In the genomic region with DNA sequence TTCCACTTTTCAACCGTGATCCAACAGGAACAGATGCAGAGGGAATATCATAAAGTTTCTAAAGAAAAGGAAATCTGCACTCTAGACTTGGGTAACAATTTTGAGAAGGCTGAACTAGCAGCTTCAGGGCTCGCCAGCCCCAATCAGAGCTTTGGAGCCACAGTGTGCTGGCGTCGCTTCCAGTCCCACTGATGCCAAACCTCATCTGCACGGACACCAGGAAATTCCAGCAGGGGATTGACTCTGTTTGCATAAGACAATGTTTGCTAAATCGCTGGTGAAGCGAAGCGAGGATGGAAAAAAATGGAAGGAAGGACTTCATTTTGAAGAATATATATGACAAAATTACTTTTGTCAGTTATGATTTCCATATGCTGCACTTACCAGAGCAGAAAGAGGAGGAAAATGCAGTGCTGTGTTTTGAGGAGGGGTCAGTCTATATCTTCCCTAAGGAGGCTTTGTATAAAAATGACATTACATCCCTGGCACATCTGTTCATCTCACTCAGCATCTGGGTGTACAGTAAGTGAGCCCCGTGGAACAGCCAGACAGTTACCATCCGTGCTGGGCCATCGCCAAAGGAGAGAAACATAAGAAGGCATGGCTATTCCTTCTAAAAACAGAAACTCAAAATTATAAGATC, we compare ENCODE assay signal across 11 mouse cellular contexts.
"Had no signal": no experiment of that assay in that cellular context is flagged by ENCODE, and none has a peak within 500 bp of the region (broad histone marks: within the 10 kb centered on the region; RNA-seq: fewer than 3 reads in every experiment).

No protein-coding gene starts in this region.

- H3K4me3 ChIP-seq: left cerebral cortex, adult 2 months; limb, embryonic 10.5 days; liver, embryonic 15.5 days; midbrain, embryonic 13.5 days; neural tube, embryonic 15.5 days had no signal

- H3K9ac ChIP-seq: liver, embryonic 15.5 days; midbrain, embryonic 13.5 days; neural tube, embryonic 15.5 days had no signal

- DNase-seq: kidney, adult 2 months; kidney, postnatal 25 days; right cerebral cortex, adult 18-20 months; thymus, adult 2 months; thymus, postnatal 25 days had no signal

- H3K27me3 ChIP-seq: liver, embryonic 15.5 days; midbrain, embryonic 13.5 days; neural tube, embryonic 15.5 days had no signal

- ATAC-seq: midbrain, embryonic 13.5 days had no signal

- H3K4me2 ChIP-seq: liver, embryonic 11.5 days; liver, embryonic 15.5 days; midbrain, embryonic 13.5 days; neural tube, embryonic 15.5 days had no signal

- H3K9me3 ChIP-seq: limb, embryonic 10.5 days; liver, embryonic 15.5 days; midbrain, embryonic 13.5 days; neural tube, embryonic 15.5 days had no signal

- H3K27ac ChIP-seq: left cerebral cortex, adult 2 months; limb, embryonic 10.5 days; liver, embryonic 15.5 days; midbrain, embryonic 13.5 days; neural tube, embryonic 15.5 days had no signal

- H3K36me3 ChIP-seq: limb, embryonic 10.5 days; liver, embryonic 15.5 days; midbrain, embryonic 13.5 days; neural tube, embryonic 15.5 days had no signal
